Mouse (Mus musculus) hindbrain, embryonic 16.5 days (tissue): ENCODE data around the gene Rab1b. TPM values are rescaled to one million over a fixed set of nuclear protein-coding genes. Genes with fewer than 3 reads are reported as not detected.

ENCODE experiments used
- ATAC-seq: fragments of 200-750 bp; cut with Nextera tagmentation; 2 replicates; pipeline ENCODE4 v1.8.0; 2017; ENCODE audit warnings: moderate TSS enrichment, moderate library complexity
- H3K27ac ChIP-seq: fragments of 300-500 bp; sonication (generic); 2 replicates; pipeline ENCODE4 v1.5.1; 2014; ENCODE audit warnings: low read depth, mild to moderate bottlenecking, control low read depth, low read length, moderate library complexity
- H3K27me3 ChIP-seq: fragments of 300-500 bp; sonication (generic); replicated peaks from 2 replicates; pipeline ENCODE4 v1.6.1; 2014; ENCODE audit warnings: low read length; ENCODE audit not compliant: control insufficient read depth, insufficient read depth
- H3K36me3 ChIP-seq: fragments of 300-500 bp; sonication (generic); 2 replicates; pipeline ENCODE4 v1.6.1; 2014; ENCODE audit warnings: mild to moderate bottlenecking, low read length, moderate library complexity, mixed read lengths; ENCODE audit not compliant: control insufficient read depth, insufficient read depth
- H3K4me1 ChIP-seq: fragments of 300-500 bp; sonication (generic); 2 replicates; pipeline ENCODE4 v1.6.1; 2014; ENCODE audit warnings: low read depth, low read length; ENCODE audit not compliant: control insufficient read depth, insufficient read depth
- H3K4me2 ChIP-seq: fragments of 300-500 bp; sonication (generic); 2 replicates; pipeline ENCODE4 v1.6.1; 2014; ENCODE audit warnings: mild to moderate bottlenecking, low read length, control low read depth, moderate library complexity
- H3K4me3 ChIP-seq: fragments of 300-500 bp; sonication (generic); 2 replicates; pipeline ENCODE4 v1.5.1; 2014; ENCODE audit warnings: mild to moderate bottlenecking, low read length, control low read depth, moderate library complexity
- H3K9ac ChIP-seq: fragments of 300-500 bp; sonication (generic); 2 replicates; pipeline ENCODE4 v1.6.1; 2014; ENCODE audit warnings: low read depth, mild to moderate bottlenecking, control low read depth, low read length, moderate library complexity
- H3K9me3 ChIP-seq: fragments of 300-500 bp; sonication (generic); 2 replicates; pipeline ENCODE4 v1.6.1; 2014; ENCODE audit warnings: mild to moderate bottlenecking, low read length, moderate library complexity; ENCODE audit not compliant: control insufficient read depth
- WGBS: fragments of 180-500 bp; shearing (Covaris S2); extraction: QIAGEN DNeasy Blood & Tissue Kit; methylation state at CpG from one replicate; pipeline ENCODE4 v1.1.7; 2014; 5-methylcytosine and 5-hydroxymethylcytosine counted together
- polyA plus RNA-seq: library from polyadenylated mRNA; unstranded; fragments of >200 nt; fragmentation: Nextera tagmentation; extraction: Ambion mirVana; gene quantifications from 2 replicates; pipeline ENCODE4 v1.2.1, GENCODE M21; 2015

The Rab1b gene
- polyA plus RNA-seq, 1 experiment from 2014 or later = 231 TPM

GRCm38 (mm10) chr19:5069486-5069885 lies 37.4 kb downstream of the Rab1b start:
- Histone ChIP-seq H3K4me1 (peaks cover 25% of the 10 kb centered on the region), H3K9ac (no peak overlapping the region), H3K4me3 (no peak overlapping the region), H3K9me3 (no peaks in the 10 kb centered on the region), H3K27me3 (peaks cover 14% of the 10 kb centered on the region), H3K36me3 (no peaks in the 10 kb centered on the region), H3K27ac (no peak overlapping the region), H3K4me2 (peak overlapping the region; percentile 71)
- 83% methylated on average over 5 of the region's 5 CpGs for WGBS
- no peak for ATAC-seq

GRCm38 (mm10) chr19:5068570-5069234 lies 38.2 kb downstream of the Rab1b start:
- 30% methylated on average over 21 of the region's 21 CpGs for WGBS
- Histone ChIP-seq H3K27me3 (peaks cover 12% of the 10 kb centered on the region), H3K36me3 (no peaks in the 10 kb centered on the region), H3K9ac (peak overlapping the region; percentile 69), H3K4me3 (peak overlapping the region; percentile 39), H3K9me3 (no peaks in the 10 kb centered on the region), H3K4me2 (peak overlapping the region; percentile 71), H3K27ac (no peak overlapping the region), H3K4me1 (peaks cover 25% of the 10 kb centered on the region)
- ATAC-seq = no peak

- peak within 1 kb of the TSS; percentile 71 for H3K4me2 ChIP-seq
- 0 out of 2 replicates have a peak within 1 kb of the TSS, but pooled peaks have one; percentile 3 for H3K27ac ChIP-seq
- peak within 1 kb of the TSS; percentile 69 for H3K9ac ChIP-seq
- H3K27me3 ChIP-seq = peaks cover 12% of the 10 kb centered on the region
- H3K4me3 ChIP-seq = peak within 1 kb of the TSS; percentile 39
- H3K36me3 ChIP-seq = no peaks in the 10 kb centered on the region
- peak; percentile 28 for ATAC-seq
- 1% methylated on average over 45 of the region's 56 CpGs for WGBS
- H3K9me3 ChIP-seq = no peaks in the 10 kb centered on the region
- peaks cover 25% of the 10 kb centered on the region for H3K4me1 ChIP-seq
Observed at GRCm38 (mm10) chr19:5067867-5068569, 38.9 kb downstream of the Rab1b start, which contains the start of gene Cd248. TSS of gene Cd248 (plus strand) at chr19:5068078.

GRCm38 (mm10) chr19:5067040-5067799 lies 39.7 kb downstream of the Rab1b start:
- H3K4me3 ChIP-seq = peak overlapping the region; percentile 39
- H3K9me3 ChIP-seq = no peaks in the 10 kb centered on the region
- H3K9ac ChIP-seq = peak overlapping the region; percentile 69; the same call in 1 of the 2 replicates
- H3K27me3 ChIP-seq = peaks cover 12% of the 10 kb centered on the region
- WGBS = 14% methylated on average over 15 of the region's 15 CpGs
- ATAC-seq = no peak
- 0 out of 2 replicates have a peak overlapping the region, but pooled peaks have one; percentile 3 for H3K27ac ChIP-seq
- no peaks in the 10 kb centered on the region for H3K36me3 ChIP-seq
- peaks cover 22% of the 10 kb centered on the region for H3K4me1 ChIP-seq
- H3K4me2 ChIP-seq = peak overlapping the region; percentile 71

GRCm38 (mm10) chr19:5065104-5065503 lies 41.8 kb downstream of the Rab1b start:
- no peaks in the 10 kb centered on the region for H3K9me3 ChIP-seq
- no peaks in the 10 kb centered on the region for H3K36me3 ChIP-seq
- H3K27ac ChIP-seq = no peak overlapping the region
- H3K27me3 ChIP-seq = peaks cover 12% of the 10 kb centered on the region
- ATAC-seq = no peak
- 68% methylated on average over 7 of the region's 7 CpGs for WGBS
- H3K9ac ChIP-seq = no peak overlapping the region
- H3K4me1 ChIP-seq = peaks cover 13% of the 10 kb centered on the region
- no peak overlapping the region for H3K4me2 ChIP-seq
- H3K4me3 ChIP-seq = no peak overlapping the region

- H3K4me3 ChIP-seq = no peak overlapping the region
- no peak for ATAC-seq
- H3K9ac ChIP-seq = no peak overlapping the region
- peaks cover 7% of the 10 kb centered on the region for H3K27me3 ChIP-seq
- no peaks in the 10 kb centered on the region for H3K36me3 ChIP-seq
- no peak overlapping the region for H3K4me2 ChIP-seq
- WGBS = 83% methylated on average over 6 of the region's 6 CpGs
- H3K4me1 ChIP-seq = peaks cover 2% of the 10 kb centered on the region
- no peaks in the 10 kb centered on the region for H3K9me3 ChIP-seq
- H3K27ac ChIP-seq = no peak overlapping the region
Observed at GRCm38 (mm10) chr19:5062446-5062845, 44.4 kb downstream of the Rab1b start.

- no peak overlapping the region for H3K4me2 ChIP-seq
- no peaks in the 10 kb centered on the region; the same call in 1 of the 2 replicates for H3K4me1 ChIP-seq
- H3K9ac ChIP-seq = no peak overlapping the region
- WGBS = 92% methylated on average over 5 of the region's 5 CpGs
- H3K9me3 ChIP-seq = no peaks in the 10 kb centered on the region
- H3K36me3 ChIP-seq = no peaks in the 10 kb centered on the region
- ATAC-seq = no peak
- H3K27me3 ChIP-seq = peaks cover 4% of the 10 kb centered on the region
- no peak overlapping the region for H3K27ac ChIP-seq
- no peak overlapping the region for H3K4me3 ChIP-seq
Observed at GRCm38 (mm10) chr19:5062041-5062440, 44.8 kb downstream of the Rab1b start.

- Histone ChIP-seq H3K9me3 (no peaks in the 10 kb centered on the region), H3K9ac (no peak overlapping the region), H3K4me3 (no peak overlapping the region), H3K27me3 (no peaks in the 10 kb centered on the region; the same call in 1 of the 2 replicates), H3K4me2 (no peak overlapping the region), H3K27ac (no peak overlapping the region), H3K4me1 (no peaks in the 10 kb centered on the region; the same call in 1 of the 2 replicates), H3K36me3 (no peaks in the 10 kb centered on the region)
- ATAC-seq = 0 out of 2 replicates have a peak, but pooled peaks have one; percentile 21
- 37% methylated on average over 5 of the region's 5 CpGs for WGBS
Observed at GRCm38 (mm10) chr19:5060365-5061330, 46.2 kb downstream of the Rab1b start.
